Mouse (Mus musculus): ENCODE data around the gene Hist1h3d.

GRCm38 (mm10) chr13:23530181-23530900 lies 45.2 kb upstream of the Hist1h3d start:
- TF ChIP-seq CTCF (IDR thresholded peaks at IDR 0.05; ENCODE audit: low read depth, low read length) (no peak), POLR2AphosphoS5 (IDR thresholded peaks at IDR 0.05; ENCODE audit: insufficient replicate concordance, low read depth, low read length) (no peak), GATA1 (IDR thresholded peaks at IDR 0.05; ENCODE audit: borderline replicate concordance, low read length) (no peak), TAL1 (conservative IDR thresholded peaks at IDR 0.05; ENCODE audit: low read depth, low read length) (no peak)
